Mouse (Mus musculus) erythroblast, embryonic 14.5 days (primary cell): ENCODE measurements around the gene Vps26b. TPM values are rescaled to one million over a fixed set of nuclear protein-coding genes. Genes with fewer than 3 reads are reported as not detected.

Experiments used
- H3K27me3 ChIP-seq: 2 replicates; pipeline ENCODE4 v1.6.1; 2012; ENCODE audit warnings: inconsistent platforms; ENCODE audit not compliant: control insufficient read depth
- H3K36me3 ChIP-seq: 2 replicates; pipeline ENCODE4 v1.6.1; 2012; ENCODE audit warnings: mild to moderate bottlenecking, inconsistent platforms; ENCODE audit not compliant: control insufficient read depth
- H3K4me1 ChIP-seq: 2 replicates; pipeline ENCODE4 v1.6.1; 2012; ENCODE audit warnings: inconsistent platforms; ENCODE audit not compliant: control insufficient read depth
- H3K4me3 ChIP-seq: replicated peaks from 2 replicates; pipeline ENCODE3; 2012; ENCODE audit warnings: moderate library complexity, mild to moderate bottlenecking, inconsistent platforms
- H3K9me3 ChIP-seq: 2 replicates; pipeline ENCODE4 v1.6.1; 2012; ENCODE audit warnings: low read length, inconsistent platforms, mixed read lengths; ENCODE audit not compliant: control insufficient read depth
- GATA1 ChIP-seq: IDR thresholded peaks from 2 replicates; pipeline ENCODE4 v1.6.1; 2012; ENCODE audit warnings: low read length, inconsistent platforms, mixed read lengths
- TAL1 ChIP-seq: IDR thresholded peaks from 3 replicates; pipeline ENCODE4 v1.6.1; 2012; ENCODE audit warnings: low read length, inconsistent platforms, mixed read lengths
- polyA plus RNA-seq: library from polyadenylated mRNA; stranded (reverse); fragments of >175 nt; gene quantifications from 2 replicates; pipeline ENCODE4 v1.2.3, GENCODE M21; 2012

Gene Vps26b
- polyA plus RNA-seq, 1 experiment = 1.0 TPM

DNA sequence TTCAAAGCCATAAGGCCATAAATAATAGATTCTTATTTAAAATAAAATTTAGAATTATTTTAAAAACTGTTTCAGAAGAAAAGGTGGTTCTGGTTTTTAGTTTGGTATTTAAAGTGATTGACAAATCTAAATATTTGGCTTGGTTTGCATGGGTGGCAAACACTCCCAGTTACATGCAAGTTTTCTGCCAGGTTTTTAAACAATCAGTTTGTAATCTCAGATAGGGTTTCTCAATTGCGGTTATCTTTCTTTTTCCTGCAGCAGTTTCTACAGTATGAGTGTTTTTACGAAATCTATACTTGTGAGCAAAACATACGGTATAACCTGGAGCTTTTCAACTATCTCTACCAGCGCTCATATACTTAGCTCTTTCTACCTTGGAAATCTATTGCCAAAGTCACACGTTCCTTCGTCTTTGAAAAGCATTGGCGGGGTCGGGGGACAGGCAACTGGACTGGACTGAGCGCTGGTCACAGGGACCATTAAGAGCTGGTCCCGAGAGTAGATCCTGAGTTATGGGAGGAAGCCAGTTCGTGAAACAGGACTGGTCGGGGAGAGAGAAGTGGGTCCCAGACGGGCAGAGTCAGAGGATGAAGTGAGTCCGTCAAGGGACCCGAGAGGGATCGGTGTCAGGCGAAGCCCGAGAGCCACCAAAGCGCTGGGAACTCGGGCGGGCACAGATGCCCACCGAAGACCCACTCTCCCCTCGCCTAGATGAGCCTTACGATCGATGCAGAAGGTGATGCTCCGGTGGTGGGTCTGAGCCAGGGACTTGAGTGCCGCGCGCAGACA is 31.0 kb downstream of the Vps26b start:
- Histone ChIP-seq H3K27me3 (no peaks in the 10 kb centered on the region), H3K4me1 (peaks cover 37% of the 10 kb centered on the region), H3K9me3 (no peaks in the 10 kb centered on the region), H3K36me3 (peaks cover 10% of the 10 kb centered on the region), H3K4me3 (peak overlapping the region; percentile 84)
- TF ChIP-seq TAL1 (no peak), GATA1 (no peak)

DNA sequence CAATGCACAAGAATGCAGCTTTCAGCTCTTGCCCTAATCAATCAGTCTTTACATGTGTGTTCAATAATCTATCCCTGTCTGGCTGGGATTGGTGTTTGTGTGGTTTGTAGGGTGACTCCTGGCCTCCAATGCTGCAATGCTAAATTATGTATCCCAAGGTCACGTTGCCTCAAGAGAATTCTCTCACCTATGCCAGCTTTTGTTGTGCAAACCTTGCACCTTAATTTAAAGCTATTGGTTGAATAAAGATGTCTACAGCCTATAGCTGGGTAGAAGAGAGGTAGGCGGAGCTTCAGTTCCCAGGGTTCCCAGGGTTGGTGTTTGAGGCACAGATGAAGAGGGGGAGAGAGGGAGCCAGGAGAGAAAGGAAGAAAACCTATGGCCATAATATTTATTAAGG is 32.4 kb downstream of the Vps26b start:
- peaks cover 37% of the 10 kb centered on the region for H3K4me1 ChIP-seq
- no peak for TF ChIP-seq TAL1
- no peak for TF ChIP-seq GATA1
- no peaks in the 10 kb centered on the region for H3K9me3 ChIP-seq
- no peaks in the 10 kb centered on the region for H3K36me3 ChIP-seq
- H3K4me3 ChIP-seq = no peak overlapping the region
- H3K27me3 ChIP-seq = no peaks in the 10 kb centered on the region

DNA sequence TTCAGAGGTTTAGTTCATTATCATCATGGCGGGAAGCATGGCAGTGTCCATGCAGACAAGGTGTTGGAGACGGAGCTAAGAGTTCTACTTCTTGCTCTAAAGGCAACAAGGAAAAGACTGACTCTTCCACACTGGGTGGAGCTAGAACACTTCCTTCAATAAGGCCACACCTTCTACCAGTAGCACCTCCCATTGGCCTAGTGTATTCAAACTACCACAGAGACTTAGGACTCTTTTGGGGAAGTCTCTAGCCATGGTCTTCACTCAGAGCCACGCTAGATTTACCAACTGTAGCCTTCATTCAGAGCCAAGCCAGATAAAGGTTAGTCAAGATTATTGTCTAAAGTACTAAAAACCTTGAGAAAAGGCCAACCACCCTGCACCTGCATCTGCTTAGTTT is 32.8 kb downstream of the Vps26b start:
- H3K9me3 ChIP-seq = no peaks in the 10 kb centered on the region
- TF ChIP-seq TAL1 = no peak
- no peak for TF ChIP-seq GATA1
- H3K4me1 ChIP-seq = peaks cover 37% of the 10 kb centered on the region
- no peaks in the 10 kb centered on the region for H3K27me3 ChIP-seq
- H3K36me3 ChIP-seq = peaks cover under 1% of the 10 kb centered on the region; the same call in 1 of the 2 replicates
- H3K4me3 ChIP-seq = no peak overlapping the region

DNA sequence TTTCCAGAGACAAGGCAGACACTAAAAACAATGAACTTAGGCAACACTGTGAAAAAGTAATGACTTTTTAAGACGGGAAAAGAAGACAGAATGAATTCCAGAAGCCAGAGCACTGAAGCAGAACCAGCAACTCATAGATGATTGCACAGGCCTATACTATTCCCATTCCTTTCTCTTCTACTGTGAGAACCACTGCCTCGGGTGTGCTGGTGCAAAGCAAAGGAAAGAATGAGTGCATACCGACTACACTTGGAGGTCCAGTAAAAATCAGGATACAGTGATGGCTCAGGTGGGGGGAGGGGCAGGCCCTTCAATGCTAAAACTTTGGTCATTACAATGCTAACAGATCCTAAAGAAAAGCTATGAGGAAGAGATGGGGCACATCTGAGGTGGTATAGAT is 36.0 kb downstream of the Vps26b start:
- Histone ChIP-seq H3K27me3 (no peaks in the 10 kb centered on the region), H3K9me3 (no peaks in the 10 kb centered on the region), H3K4me3 (no peak overlapping the region), H3K36me3 (peaks cover 18% of the 10 kb centered on the region), H3K4me1 (peaks cover 13% of the 10 kb centered on the region)
- TF ChIP-seq GATA1 (no peak), TAL1 (no peak)

DNA sequence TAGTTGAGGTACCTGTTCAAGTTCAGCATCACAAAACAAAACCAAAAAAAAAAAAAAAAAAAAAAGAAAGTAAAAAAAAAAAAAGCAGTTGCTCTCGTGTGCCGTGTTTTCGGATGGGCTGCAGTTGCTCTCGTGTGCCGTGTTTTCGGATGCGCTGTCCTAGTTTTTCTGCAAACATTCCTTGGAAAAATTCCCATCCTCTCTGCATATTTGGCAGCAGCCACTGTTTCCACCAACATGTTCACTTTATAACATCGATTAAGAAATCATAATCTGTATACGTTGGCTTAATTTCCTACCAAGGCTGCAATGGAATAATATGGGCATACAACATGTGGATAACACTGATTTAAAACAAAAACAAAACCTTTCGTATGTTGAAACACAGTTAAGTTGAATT is 36.7 kb downstream of the Vps26b start:
- Histone ChIP-seq H3K36me3 (peaks cover 18% of the 10 kb centered on the region), H3K27me3 (no peaks in the 10 kb centered on the region), H3K9me3 (no peaks in the 10 kb centered on the region), H3K4me1 (peaks cover 8% of the 10 kb centered on the region), H3K4me3 (no peak overlapping the region)
- TF ChIP-seq TAL1 = no peak
- TF ChIP-seq GATA1 = no peak

DNA sequence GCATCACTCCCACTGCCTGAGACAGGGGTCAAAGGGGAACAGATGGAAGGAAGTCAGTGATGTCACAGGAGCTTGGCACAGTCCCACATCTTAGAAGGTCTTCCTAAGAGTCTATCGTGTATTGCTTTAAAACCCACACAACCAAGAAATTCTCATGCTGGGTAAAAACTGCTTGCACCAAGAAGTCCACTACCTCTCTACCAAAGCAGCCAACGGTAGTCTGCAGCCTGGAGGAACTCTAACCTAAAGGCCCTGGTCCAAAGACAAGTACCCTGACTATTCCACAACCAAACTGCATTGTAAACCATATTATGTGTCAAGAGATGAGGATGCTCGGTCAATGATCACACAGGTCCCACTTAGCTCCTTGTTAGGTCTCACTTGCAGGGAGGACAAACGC is 39.7 kb downstream of the Vps26b start:
- no peak overlapping the region for H3K4me3 ChIP-seq
- no peaks in the 10 kb centered on the region for H3K27me3 ChIP-seq
- no peaks in the 10 kb centered on the region for H3K9me3 ChIP-seq
- peaks cover 4% of the 10 kb centered on the region for H3K4me1 ChIP-seq
- H3K36me3 ChIP-seq = peaks cover 25% of the 10 kb centered on the region
- TF ChIP-seq TAL1 = no peak
- no peak for TF ChIP-seq GATA1

DNA sequence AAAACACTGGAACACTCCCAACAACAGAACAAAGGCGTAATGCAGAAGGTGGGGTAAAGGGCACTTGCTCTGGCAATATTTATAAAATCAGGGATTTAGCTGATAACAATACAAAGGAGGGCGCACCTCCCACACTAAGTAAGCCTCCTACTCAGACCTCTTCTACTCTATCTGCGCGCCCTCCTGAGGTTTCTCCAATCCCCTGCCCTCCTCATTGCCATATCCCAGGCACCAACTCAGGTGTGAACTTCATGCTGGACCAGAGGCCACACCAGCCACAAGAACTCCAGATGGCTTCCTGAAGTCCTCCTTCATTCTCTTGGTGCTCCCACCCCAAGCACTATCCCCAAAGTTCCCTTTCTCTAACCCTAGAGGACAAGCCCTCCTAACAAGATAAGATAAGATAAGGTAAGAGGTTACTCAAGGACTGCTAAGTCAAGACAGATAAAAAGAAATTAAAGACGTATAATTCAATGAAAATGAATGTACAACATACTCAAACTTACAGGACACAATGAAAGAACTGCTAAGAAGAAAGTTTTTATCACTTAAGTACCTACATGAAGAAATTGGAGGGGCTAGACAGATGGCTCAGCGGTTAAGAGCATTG is 44.1 kb downstream of the Vps26b start:
- TF ChIP-seq GATA1 = no peak
- no peak for TF ChIP-seq TAL1
- H3K4me3 ChIP-seq = no peak overlapping the region
- H3K27me3 ChIP-seq = no peaks in the 10 kb centered on the region
- no peaks in the 10 kb centered on the region for H3K9me3 ChIP-seq
- peaks cover 23% of the 10 kb centered on the region for H3K36me3 ChIP-seq
- peaks cover 4% of the 10 kb centered on the region for H3K4me1 ChIP-seq

DNA sequence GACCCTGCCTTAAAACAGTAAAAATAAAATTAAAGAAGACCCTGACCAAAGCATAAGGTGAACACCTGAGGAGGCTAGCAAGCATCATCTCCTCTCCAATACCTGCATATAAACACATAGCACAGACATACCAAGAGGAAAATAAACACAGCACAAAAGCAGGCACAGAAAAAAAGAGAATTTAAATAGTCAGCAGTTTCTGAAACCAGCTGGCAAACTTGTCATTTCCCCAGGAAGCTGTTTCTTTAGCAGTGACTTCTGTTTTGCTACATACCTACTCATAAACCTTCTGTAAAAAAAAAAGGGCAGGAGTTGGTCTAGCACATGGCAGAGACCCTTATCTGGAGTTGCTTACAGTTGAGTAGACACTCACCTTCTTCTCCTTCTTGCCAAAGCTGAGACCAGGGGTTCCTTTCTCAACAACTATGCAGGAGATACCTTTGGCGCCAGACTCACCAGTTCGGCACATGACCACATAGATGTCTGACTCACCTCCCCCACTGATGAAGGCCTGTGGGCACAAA is 44.7 kb downstream of the Vps26b start:
- H3K9me3 ChIP-seq = no peaks in the 10 kb centered on the region
- H3K36me3 ChIP-seq = peaks cover 20% of the 10 kb centered on the region
- no peak for TF ChIP-seq GATA1
- no peak for TF ChIP-seq TAL1

DNA sequence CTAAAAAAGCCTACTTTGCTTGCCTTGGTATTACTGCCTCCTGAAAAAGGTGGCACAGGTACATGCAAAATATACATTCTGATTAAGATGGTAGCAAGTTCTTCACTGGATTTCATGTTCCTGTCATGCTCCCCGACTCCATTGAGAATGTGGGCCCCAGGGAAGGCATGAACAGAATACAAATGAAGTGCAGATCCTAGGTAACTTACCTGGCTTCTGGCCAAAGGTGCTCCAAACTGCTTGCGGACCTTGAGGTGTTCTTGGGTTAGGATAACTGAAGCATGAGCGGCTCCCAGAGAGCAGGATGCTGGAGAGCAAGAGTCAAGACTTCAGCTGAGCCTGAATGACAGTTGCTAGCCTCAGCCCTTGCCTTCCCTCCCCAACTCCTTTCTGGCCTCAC is 51.1 kb downstream of the Vps26b start:
- TF ChIP-seq GATA1 (no peak), TAL1 (no peak)
- Histone ChIP-seq H3K36me3 (peaks cover 34% of the 10 kb centered on the region), H3K9me3 (no peaks in the 10 kb centered on the region), H3K27me3 (no peaks in the 10 kb centered on the region), H3K4me1 (no peaks in the 10 kb centered on the region), H3K4me3 (no peak overlapping the region)

More for the DNA sequence above, 44.7 kb downstream of the Vps26b start:
- peaks cover 4% of the 10 kb centered on the region for H3K4me1 ChIP-seq
- H3K4me3 ChIP-seq = no peak overlapping the region
- H3K27me3 ChIP-seq = no peaks in the 10 kb centered on the region
